Mouse (Mus musculus) thymus, postnatal 36 days (tissue): ENCODE data around the gene Slc30a5.

Experiments
- DNase-seq, 2 experiments: peaks; one replicate each; pipeline ENCODE4 v3.0.0; 2022; ENCODE audit warnings: mixed read lengths in 2 of 2

Slc30a5 gene

DNA sequence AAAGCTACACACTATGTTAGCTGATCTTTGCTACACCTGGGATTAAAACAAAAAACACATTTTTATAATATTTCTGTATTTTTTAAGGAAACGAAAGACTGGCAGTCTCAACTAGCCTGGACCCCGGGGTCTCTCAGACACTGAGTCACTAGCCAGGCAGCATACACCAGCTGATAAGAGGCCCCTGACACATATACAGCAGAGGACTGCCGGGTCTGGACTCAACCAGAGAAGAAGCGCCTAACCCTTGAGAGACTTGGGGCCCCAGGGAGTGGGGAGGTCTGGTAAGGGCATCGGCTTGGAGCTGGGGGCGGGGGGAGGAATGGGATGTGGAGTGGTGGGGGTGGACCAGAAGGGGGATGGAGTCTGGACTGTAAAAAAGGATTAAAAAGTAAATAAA lies 80.2 kb downstream of the Slc30a5 start:
- DNase-seq, result no peak
